ENCODE assay signal across 18 mouse cellular contexts in genomic region chr2:85205170-85205569, GRCm38 (mm10). TPM values are rescaled to one million over a fixed set of nuclear protein-coding genes. Genes with fewer than 3 reads are reported as not detected.
A peak's percentile ranks its signal among the peaks of the same experiment; 100 is the strongest.
DNase-seq lines count a peak whose midpoint lies in the region; ATAC-seq lines count a peak whose summit lies in the region.
"Had no signal": no experiment of that assay in that cellular context is flagged by ENCODE, and none has a peak within 500 bp of the region (broad histone marks: within the 10 kb centered on the region; RNA-seq: fewer than 3 reads in every experiment).

No protein-coding gene starts in this region.

- DNase-seq in frontal cortex, adult 2 months (ENCODE audit: extremely low spot score in 1 of 2, low spot score in 1 of 2): no peak
- DNase-seq in hindbrain, embryonic 11.5 days (ENCODE audit: low spot score): no peak
- DNase-seq: adrenal gland, adult 8-10 months; adrenal gland, postnatal 25 days; cerebellum, adult 18-20 months; cerebellum, adult 9-10 months; cerebellum, postnatal 14 days; gastrocnemius, postnatal 25 days; heart, adult 2 months; kidney, adult 2 months had no signal

- no peak overlapping the region for H3K4me3 ChIP-seq in forebrain, embryonic 13.5 days
- no peak overlapping the region for H3K4me3 ChIP-seq in forebrain, embryonic 16.5 days (replicated peaks; ENCODE audit: low read length)
- H3K4me3 ChIP-seq in hindbrain, embryonic 13.5 days: no peak overlapping the region
- no peak overlapping the region for H3K4me3 ChIP-seq in hindbrain, embryonic 11.5 days (ENCODE audit: low read depth, low read length)
- H3K4me3 ChIP-seq: forebrain, embryonic 12.5 days; heart, adult 2 months had no signal

- ATAC-seq in forebrain, embryonic 13.5 days: peak; percentile 38; the same call in 1 of the 2 replicates
- no peak; the same call in 1 of the 2 replicates for ATAC-seq in forebrain, embryonic 16.5 days
- peak; percentile 38; the same call in 1 of the 2 replicates for ATAC-seq in frontal cortex, adult (ENCODE audit: low TSS enrichment)
- ATAC-seq in hindbrain, embryonic 13.5 days (ENCODE audit: low FRiP score): no peak
- no peak for ATAC-seq in hindbrain, embryonic 11.5 days (ENCODE audit: low FRiP score)
- ATAC-seq: activated CD4-positive, CD25-positive, alpha-beta regulatory T cell, adult 4 months; intestine, postnatal 0 days had no signal

- no peak overlapping the region for H3K27ac ChIP-seq in forebrain, embryonic 13.5 days
- no peak overlapping the region for H3K27ac ChIP-seq in forebrain, embryonic 16.5 days (ENCODE audit: low read length)
- H3K27ac ChIP-seq in hindbrain, embryonic 13.5 days: peak overlapping the region; percentile 31
- no peak overlapping the region for H3K27ac ChIP-seq in hindbrain, embryonic 11.5 days (ENCODE audit: low read depth, low read length)
- H3K27ac ChIP-seq: forebrain, embryonic 12.5 days; heart, adult 2 months had no signal

- H3K4me1 ChIP-seq in forebrain, embryonic 13.5 days: no peaks in the 10 kb centered on the region
- no peaks in the 10 kb centered on the region for H3K4me1 ChIP-seq in forebrain, embryonic 16.5 days (replicated peaks; ENCODE audit: control insufficient read depth, insufficient read depth, low read length)
- no peaks in the 10 kb centered on the region for H3K4me1 ChIP-seq in hindbrain, embryonic 13.5 days (replicated peaks)
- no peaks in the 10 kb centered on the region for H3K4me1 ChIP-seq in hindbrain, embryonic 11.5 days (replicated peaks; ENCODE audit: control insufficient read depth, insufficient read depth, low read length)
- H3K4me1 ChIP-seq: forebrain, embryonic 12.5 days had no signal

- WGBS in forebrain, embryonic 13.5 days: 77% methylated on average over 8 of the region's 8 CpGs
- 67% methylated on average over 8 of the region's 8 CpGs for WGBS in forebrain, embryonic 16.5 days
- 69% methylated on average over 8 of the region's 8 CpGs for WGBS in hindbrain, embryonic 13.5 days
- WGBS in hindbrain, embryonic 11.5 days: 85% methylated on average over 8 of the region's 8 CpGs

- H3K27me3 ChIP-seq in forebrain, embryonic 13.5 days: no peaks in the 10 kb centered on the region
- H3K27me3 ChIP-seq in forebrain, embryonic 16.5 days (replicated peaks; ENCODE audit: control insufficient read depth, insufficient read depth, low read length): no peaks in the 10 kb centered on the region
- H3K27me3 ChIP-seq in hindbrain, embryonic 13.5 days: no peaks in the 10 kb centered on the region
- no peaks in the 10 kb centered on the region for H3K27me3 ChIP-seq in hindbrain, embryonic 11.5 days (ENCODE audit: control insufficient read depth, insufficient read depth, low read length)
- H3K27me3 ChIP-seq: forebrain, embryonic 12.5 days had no signal

- H3K9me3 ChIP-seq in forebrain, embryonic 13.5 days (replicated peaks): no peaks in the 10 kb centered on the region
- no peaks in the 10 kb centered on the region for H3K9me3 ChIP-seq in forebrain, embryonic 16.5 days (ENCODE audit: control insufficient read depth, low read length)
- no peaks in the 10 kb centered on the region for H3K9me3 ChIP-seq in hindbrain, embryonic 13.5 days
- H3K9me3 ChIP-seq in hindbrain, embryonic 11.5 days (ENCODE audit: control insufficient read depth, low read length): no peaks in the 10 kb centered on the region
- H3K9me3 ChIP-seq: forebrain, embryonic 12.5 days had no signal

- no peak overlapping the region for H3K9ac ChIP-seq in forebrain, embryonic 13.5 days
- no peak overlapping the region for H3K9ac ChIP-seq in forebrain, embryonic 16.5 days (replicated peaks; ENCODE audit: low read depth, low read length)
- H3K9ac ChIP-seq in hindbrain, embryonic 13.5 days: no peak overlapping the region
- H3K9ac ChIP-seq in hindbrain, embryonic 11.5 days (ENCODE audit: low read depth, low read length): no peak overlapping the region
- H3K9ac ChIP-seq: forebrain, embryonic 12.5 days had no signal

- no peak overlapping the region for H3K4me2 ChIP-seq in forebrain, embryonic 13.5 days
- H3K4me2 ChIP-seq in forebrain, embryonic 16.5 days (ENCODE audit: low read length): no peak overlapping the region
- H3K4me2 ChIP-seq in hindbrain, embryonic 13.5 days: no peak overlapping the region
- no peak overlapping the region for H3K4me2 ChIP-seq in hindbrain, embryonic 11.5 days (replicated peaks; ENCODE audit: low read depth, low read length)
- H3K4me2 ChIP-seq: forebrain, embryonic 12.5 days; heart, embryonic 11.5 days had no signal

- H3K36me3 ChIP-seq in forebrain, embryonic 13.5 days (ENCODE audit: poor library complexity, severe bottlenecking): no peaks in the 10 kb centered on the region
- H3K36me3 ChIP-seq in forebrain, embryonic 16.5 days (ENCODE audit: control insufficient read depth, insufficient read depth): no peaks in the 10 kb centered on the region
- H3K36me3 ChIP-seq in hindbrain, embryonic 13.5 days: no peaks in the 10 kb centered on the region
- no peaks in the 10 kb centered on the region for H3K36me3 ChIP-seq in hindbrain, embryonic 11.5 days (ENCODE audit: control insufficient read depth, insufficient read depth, low read length)
- H3K36me3 ChIP-seq: forebrain, embryonic 12.5 days had no signal

RNA-seq across cellular contexts. Expression of gene Lrrc55, which starts 8.2 kb away (rescaled TPM):
- polyA plus RNA-seq in forebrain, embryonic 13.5 days (2015; fragmentation: Nextera tagmentation; extraction: Ambion mirVana): 4.5 and 6.2 TPM in 2 replicates
- polyA plus RNA-seq in forebrain, embryonic 16.5 days (2015; fragmentation: Nextera tagmentation; extraction: Ambion mirVana): 12.3 and 14.9 TPM in 2 replicates
- polyA plus RNA-seq in frontal cortex, adult 2 months (2012; rRNA removed): 63.6 and 64.7 TPM in 2 replicates
- polyA plus RNA-seq in hindbrain, embryonic 13.5 days (2015; fragmentation: Nextera tagmentation; extraction: Ambion mirVana): 6.9 and 7.7 TPM in 2 replicates
- polyA plus RNA-seq in hindbrain, embryonic 11.5 days (2014; fragmentation: Nextera tagmentation; extraction: Ambion mirVana): 1.1 and 2.3 TPM in 2 replicates
- polyA plus RNA-seq: activated CD4-positive, CD25-positive, alpha-beta regulatory T cell, adult 4 months had no signal

Comparison
In these comparisons a context has a peak if more than half of its experiments do, and no peak if none do; other contexts are left out.
1. ATAC-seq: peak in forebrain, embryonic 13.5 days (single experiment) and frontal cortex, adult (single experiment); none in forebrain, embryonic 16.5 days (single experiment), hindbrain, embryonic 13.5 days (single experiment) and hindbrain, embryonic 11.5 days (single experiment).